Mouse (Mus musculus) MEL (cell line): Measurements from ENCODE around the gene Commd9. TPM values are rescaled to one million over a fixed set of nuclear protein-coding genes. Genes with fewer than 3 reads are reported as not detected.

ENCODE experiments used
- DNase-seq: peaks from one replicate; pipeline ENCODE4 v3.0.0; 2011; ENCODE audit warnings: low read depth, low spot score
- H3K27ac ChIP-seq: 2 replicates; pipeline ENCODE4 v1.5.1; 2012; ENCODE audit warnings: low read depth, mild to moderate bottlenecking, control low read depth, low read length, moderate library complexity; ENCODE audit not compliant: control insufficient read depth
- H3K27me3 ChIP-seq, 2 experiments: fragments of 150-350 bp in 1 of 2; sonication (generic) in 1 of 2; 2 replicates each; pipeline ENCODE4 v1.6.1; 2012; ENCODE audit warnings: low read length in 2 of 2, mild to moderate bottlenecking in 2 of 2, improper control_type of control experiment in 1 of 2, moderate library complexity in 1 of 2; ENCODE audit not compliant: insufficient read depth in 2 of 2, control insufficient read depth in 1 of 2
- H3K36me3 ChIP-seq, 2 experiments: 2 replicates each; pipeline ENCODE4 v1.6.1; 2012 to 2014; ENCODE audit warnings: low read length in 2 of 2, improper control_type of control experiment in 1 of 2, inconsistent platforms in 1 of 2, mild to moderate bottlenecking in 1 of 2; ENCODE audit not compliant: insufficient read depth in 2 of 2, control insufficient read depth in 1 of 2
- H3K4me1 ChIP-seq, 2 experiments: fragments of 150-350 bp in 1 of 2; sonication (generic) in 1 of 2; 2 replicates each; pipeline ENCODE4 v1.6.1; 2012; ENCODE audit warnings: low read length in 2 of 2, improper control_type of control experiment in 1 of 2, mild to moderate bottlenecking in 1 of 2; ENCODE audit not compliant: insufficient read depth in 2 of 2, control insufficient read depth in 1 of 2
- H3K4me3 ChIP-seq, 2 experiments: fragments of 150-350 bp in 1 of 2; sonication (generic) in 1 of 2; 2 replicates each; pipeline ENCODE4 v1.5.1; 2012; ENCODE audit warnings: low read depth in 2 of 2, low read length in 2 of 2, mild to moderate bottlenecking in 2 of 2, moderate library complexity in 2 of 2, control low read depth in 1 of 2, improper control_type of control experiment in 1 of 2; ENCODE audit not compliant: control insufficient read depth in 1 of 2, insufficient read depth in 1 of 2
- H3K79me2 ChIP-seq: 2 replicates; pipeline ENCODE4 v1.6.1; 2012; ENCODE audit warnings: mild to moderate bottlenecking, low read length, moderate library complexity; ENCODE audit not compliant: control insufficient read depth, poor library complexity, insufficient read depth
- H3K9ac ChIP-seq: 2 replicates; pipeline ENCODE4 v1.6.1; 2012; ENCODE audit warnings: low read depth, mild to moderate bottlenecking, control low read depth, low read length, moderate library complexity; ENCODE audit not compliant: control insufficient read depth, poor library complexity, severe bottlenecking
- H3K9me3 ChIP-seq: fragments of 150-350 bp; sonication (generic); replicated peaks from 2 replicates; pipeline ENCODE4 v1.6.1; 2012; ENCODE audit warnings: mild to moderate bottlenecking, low read length, improper control_type of control experiment, moderate library complexity; ENCODE audit not compliant: insufficient read depth
- CHD1 ChIP-seq: IDR thresholded peaks from 2 replicates; pipeline ENCODE4 v1.6.1; 2012; ENCODE audit warnings: low read depth, mild to moderate bottlenecking, inconsistent platforms, low read length, improper control_type of control experiment
- E2F4 ChIP-seq: IDR thresholded peaks from 2 replicates; pipeline ENCODE4 v1.6.1; 2011; ENCODE audit warnings: low read depth, low read length, improper control_type of control experiment, borderline replicate concordance
- HCFC1 ChIP-seq: IDR thresholded peaks from 2 replicates; pipeline ENCODE4 v1.6.1; 2012; ENCODE audit warnings: low read depth, mild to moderate bottlenecking, inconsistent platforms, low read length, improper control_type of control experiment, moderate library complexity
- MAX ChIP-seq: IDR thresholded peaks from 2 replicates; pipeline ENCODE4 v1.6.1; 2011; ENCODE audit warnings: low read length, improper control_type of control experiment
- MAZ ChIP-seq: IDR thresholded peaks from 2 replicates; pipeline ENCODE4 v1.6.1; 2012; ENCODE audit warnings: low read depth, mild to moderate bottlenecking, inconsistent platforms, low read length, improper control_type of control experiment
- MYC ChIP-seq: IDR thresholded peaks from 2 replicates; pipeline ENCODE4 v1.6.1; 2011; ENCODE audit warnings: low read depth, mild to moderate bottlenecking, low read length, improper control_type of control experiment, moderate library complexity
- POLR2AphosphoS5 ChIP-seq: IDR thresholded peaks from 2 replicates; pipeline ENCODE4 v1.6.1; 2012; ENCODE audit warnings: low read depth, borderline replicate concordance, mild to moderate bottlenecking, inconsistent platforms, low read length, moderate library complexity, mixed read lengths
- RCOR1 ChIP-seq: IDR thresholded peaks from 2 replicates; pipeline ENCODE4 v1.6.1; 2012; ENCODE audit warnings: low read depth, mild to moderate bottlenecking, inconsistent platforms, low read length, improper control_type of control experiment
- SIN3A ChIP-seq: IDR thresholded peaks from 2 replicates; pipeline ENCODE4 v1.6.1; 2012; ENCODE audit warnings: low read length, improper control_type of control experiment, inconsistent platforms
- SMC3 ChIP-seq: IDR thresholded peaks from 2 replicates; pipeline ENCODE4 v1.6.1; 2011; ENCODE audit warnings: low read depth, low read length, improper control_type of control experiment
- TAL1 ChIP-seq: IDR thresholded peaks from 2 replicates; pipeline ENCODE4 v1.6.1; 2012; ENCODE audit warnings: mild to moderate bottlenecking, inconsistent platforms, low read length, moderate library complexity, mixed read lengths
- UBTF ChIP-seq: IDR thresholded peaks from 2 replicates; pipeline ENCODE4 v1.6.1; 2012; ENCODE audit warnings: low read depth, mild to moderate bottlenecking, inconsistent platforms, low read length, improper control_type of control experiment, moderate library complexity, borderline replicate concordance; ENCODE audit not compliant: insufficient read depth
- USF1 ChIP-seq: IDR thresholded peaks from 2 replicates; pipeline ENCODE4 v1.6.1; 2014; ENCODE audit warnings: low read depth, mild to moderate bottlenecking, inconsistent platforms, low read length, improper control_type of control experiment, moderate library complexity
- ZKSCAN1 ChIP-seq: IDR thresholded peaks from 2 replicates; pipeline ENCODE4 v1.6.1; 2012; ENCODE audit warnings: low read depth, mild to moderate bottlenecking, inconsistent platforms, low read length, improper control_type of control experiment, moderate library complexity
- ZNF384 ChIP-seq: IDR thresholded peaks from 2 replicates; pipeline ENCODE4 v1.6.1; 2012; ENCODE audit warnings: low read depth, mild to moderate bottlenecking, inconsistent platforms, low read length, improper control_type of control experiment
- polyA plus RNA-seq, 2 experiments: library from polyadenylated mRNA; stranded (reverse) in 1 of 2; unstranded in 1 of 2; fragments of >175 nt in 1 of 2; fragments of >200 nt in 1 of 2; gene quantifications; 2 replicates each; pipeline versions ENCODE4 v1.2.1 to v1.2.4; 2012; ENCODE audit warnings: low replicate concordance in 2 of 2, low read depth in 1 of 2; ENCODE audit not compliant: insufficient read length in 2 of 2, insufficient read depth in 1 of 2, missing spikeins in 1 of 2
- total RNA-seq: library from RNA; depleted of rRNA; stranded (reverse); fragments of 300-350 nt; gene quantifications from 2 replicates; pipeline ENCODE4 v1.2.3, GENCODE M21; 2012

Gene Commd9
- total and polyA plus RNA-seq, 3 experiments: 57.6 to 62.8 TPM; not detected in 1

DNA sequence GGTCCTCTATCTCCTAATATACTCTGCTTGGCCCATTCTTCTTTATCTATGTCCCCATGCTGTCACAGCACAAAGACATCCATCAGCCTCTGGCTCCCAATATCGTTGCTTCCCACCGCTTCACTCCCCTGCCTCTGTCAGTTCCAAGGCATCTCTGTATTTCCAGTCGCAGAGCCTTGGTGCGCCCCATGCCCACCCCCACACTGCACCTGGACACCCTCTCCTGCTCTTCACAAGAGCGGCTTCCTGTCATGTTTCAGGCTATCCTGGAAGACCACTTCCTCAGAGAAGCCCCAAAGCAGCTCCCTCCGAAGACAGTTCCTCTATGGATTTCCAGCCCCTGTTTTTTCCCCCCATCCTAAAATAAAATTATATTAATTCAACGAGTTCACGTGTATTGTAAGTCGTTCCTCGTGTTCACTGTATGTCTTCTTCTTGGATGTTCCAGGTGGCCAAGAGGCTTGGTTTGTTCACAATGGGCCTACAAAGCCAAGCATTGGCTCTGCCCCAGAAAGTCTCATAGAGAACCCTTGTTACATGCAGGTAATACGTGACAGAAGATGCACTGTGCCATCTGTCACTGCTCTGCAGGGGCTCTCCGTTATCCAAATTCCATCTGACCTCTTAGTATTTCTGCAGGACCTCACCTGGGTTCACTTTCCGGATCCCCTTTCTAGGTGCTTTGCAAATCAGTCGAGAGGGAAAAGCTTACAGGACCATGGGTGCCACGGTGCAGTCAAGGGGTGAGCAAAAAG, 23.5 kb downstream of the Commd9 start:
- H3K9ac ChIP-seq: no peak overlapping the region
- no peak overlapping the region for H3K4me3 ChIP-seq
- TF ChIP-seq USF1 (no peak), POLR2AphosphoS5 (no peak)
- H3K9me3 ChIP-seq: no peaks in the 10 kb centered on the region
- no peak for DNase-seq
- H3K36me3 ChIP-seq: no peaks in the 10 kb centered on the region
- peaks cover 0 to 2% of the 10 kb centered on the region in 2 experiments; a peak in 1 of 4 replicates for H3K27me3 ChIP-seq
- H3K27ac ChIP-seq: no peak overlapping the region
- 0 out of 4 replicates have a peak, but pooled peaks cover 0 to 4% of the 10 kb centered on the region in 2 experiments for H3K4me1 ChIP-seq
- H3K79me2 ChIP-seq: no peaks in the 10 kb centered on the region

DNA sequence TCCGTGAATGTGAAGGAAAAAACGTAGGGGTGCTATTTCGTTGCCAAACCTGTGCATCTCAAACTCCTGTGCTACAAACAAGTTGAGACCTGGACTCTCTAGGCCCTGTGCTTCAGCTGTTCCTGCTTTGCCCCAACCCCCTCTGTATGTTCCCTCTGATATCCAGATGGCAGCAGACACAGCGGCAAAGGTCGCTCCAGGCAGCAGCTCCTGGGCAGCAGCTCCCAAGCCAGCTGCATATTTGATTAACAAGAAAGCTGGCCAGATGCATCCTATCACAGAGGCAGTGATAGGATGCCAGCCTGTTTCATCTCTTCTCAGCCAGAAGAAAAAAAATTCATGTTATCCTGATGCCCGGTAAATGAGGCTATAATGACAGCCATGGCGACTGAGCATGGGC, 32.5 kb downstream of the Commd9 start:
- no peak overlapping the region for H3K9ac ChIP-seq
- no peak overlapping the region for H3K4me3 ChIP-seq
- H3K79me2 ChIP-seq: no peaks in the 10 kb centered on the region
- H3K27me3 ChIP-seq: no peaks in the 10 kb centered on the region; a peak in 2 of 4 replicates
- H3K36me3 ChIP-seq: no peaks in the 10 kb centered on the region
- no peak for DNase-seq
- TF ChIP-seq SMC3 (no peak), RCOR1 (no peak), CHD1 (no peak), MAZ (no peak), MAX (no peak), SIN3A (no peak), ZKSCAN1 (no peak), MYC (no peak), UBTF (no peak), HCFC1 (no peak), TAL1 (no peak), E2F4 (no peak), ZNF384 (no peak)
- TF ChIP-seq, all 39 proteins: peak for 0
- no peaks in the 10 kb centered on the region for H3K4me1 ChIP-seq
- H3K27ac ChIP-seq: no peak overlapping the region
- no peaks in the 10 kb centered on the region for H3K9me3 ChIP-seq
